Mouse (Mus musculus) adrenal gland, adult 18-20 months (tissue): ENCODE data around the gene Slco1c1. TPM values are rescaled to one million over a fixed set of nuclear protein-coding genes. Genes with fewer than 3 reads are reported as not detected.
"Not testable (repeated sequence)": the region's sequence is repeated elsewhere in the genome, so short reads cannot be mapped to it uniquely, and the experiment has no call there.

Experiments
- DNase-seq, 2 experiments: peaks; one replicate each; pipeline ENCODE4 v3.0.0; 2021 to 2022; ENCODE audit warnings: low spot score in 2 of 2
- total RNA-seq, 2 experiments: library from RNA; stranded (reverse); gene quantifications; 1 replicate in 1 of 2; 2 replicates in 1 of 2; pipeline ENCODE4 v1.2.3; 2021

The Slco1c1 gene
- total RNA-seq, 2 experiments from 2014 or later: 0.36 to 0.51 TPM

DNA sequence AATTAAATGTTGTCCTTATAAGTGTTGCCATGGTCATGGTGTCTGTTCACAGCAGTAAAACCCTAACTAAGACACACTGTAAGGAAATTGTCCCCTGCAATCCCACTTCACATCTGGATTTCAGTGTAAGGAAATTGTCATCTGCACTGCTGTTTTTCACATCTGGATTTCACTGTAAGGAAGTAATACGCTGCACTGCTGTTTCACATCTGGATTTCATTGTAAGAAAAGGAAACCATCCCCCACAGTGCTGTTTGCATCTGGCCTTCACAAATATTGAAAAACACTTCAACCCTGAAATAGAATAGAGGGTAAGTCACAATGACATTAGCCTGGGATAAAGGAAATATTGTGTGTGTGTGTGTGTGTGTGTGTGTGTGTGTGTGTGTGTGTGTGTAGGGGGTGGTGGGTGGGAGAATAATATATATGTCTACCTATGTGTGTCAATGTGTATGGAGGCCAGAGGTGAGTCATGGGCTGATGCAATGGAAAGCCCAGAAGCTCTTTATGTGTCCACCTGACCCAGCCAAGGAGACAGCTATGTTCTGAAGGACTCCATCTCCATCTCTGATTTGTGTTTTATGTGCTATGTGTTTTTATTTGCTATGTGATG, 60.7 kb downstream of the Slco1c1 start:
- no peak for DNase-seq

- no peak for DNase-seq
Measured at GRCm38 (mm10) chr6:141590002-141590401, 65.8 kb downstream of the Slco1c1 start.

- not testable (repeated sequence) for DNase-seq
Measured at GRCm38 (mm10) chr6:141590598-141591200, 66.5 kb downstream of the Slco1c1 start.

DNA sequence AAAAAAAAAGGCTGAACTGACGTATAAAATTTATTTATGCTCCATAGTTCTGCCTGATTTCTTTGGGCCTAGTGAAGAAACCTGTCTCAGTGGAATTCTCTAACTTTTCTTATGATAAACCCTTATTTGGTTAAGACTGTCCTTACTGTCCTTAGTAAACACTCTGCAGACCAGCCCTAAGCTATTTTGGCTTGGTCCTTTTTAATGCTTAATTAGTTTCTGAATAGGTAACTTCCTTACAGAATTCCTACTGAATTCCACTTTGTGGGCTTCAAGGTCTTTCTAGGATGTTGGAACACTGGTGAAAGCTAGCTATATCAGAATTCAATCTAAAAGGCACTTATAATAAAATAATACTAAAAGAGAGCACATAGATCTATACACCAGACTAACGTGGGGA, 71.9 kb downstream of the Slco1c1 start:
- no peak for DNase-seq

GRCm38 (mm10) chr6:141597037-141597436, 72.9 kb downstream of the Slco1c1 start:
- DNase-seq: no peak

- DNase-seq: no peak
Measured at GRCm38 (mm10) chr6:141600940-141601339, 76.8 kb downstream of the Slco1c1 start.

DNA sequence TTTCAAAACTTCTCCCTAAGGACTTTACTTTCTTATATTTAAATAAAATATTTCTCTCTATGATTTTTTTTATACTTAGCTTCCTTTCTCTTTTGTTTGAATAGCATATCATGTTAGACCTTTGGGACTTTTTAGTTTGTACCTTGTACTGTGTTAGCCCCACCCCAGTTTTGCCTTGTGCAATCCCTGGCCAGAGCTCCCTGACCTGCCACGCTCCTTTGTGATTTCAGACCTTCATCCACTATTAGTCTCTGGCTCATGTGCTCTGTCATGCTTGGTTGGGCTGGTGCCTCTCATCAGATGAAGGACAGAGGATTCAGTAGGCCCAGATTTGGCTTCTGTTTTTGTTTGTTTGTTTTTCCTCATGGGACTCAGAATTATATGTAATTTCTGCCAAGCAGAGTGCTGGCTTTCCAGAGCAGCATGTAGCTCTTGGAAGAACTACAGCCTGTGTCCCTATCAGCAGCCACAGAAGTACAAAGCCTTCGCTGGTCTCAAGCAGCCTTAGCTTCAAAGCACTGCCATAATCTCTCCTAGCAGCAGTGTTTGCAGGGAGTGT, 86.6 kb downstream of the Slco1c1 start:
- no peak for DNase-seq

DNA sequence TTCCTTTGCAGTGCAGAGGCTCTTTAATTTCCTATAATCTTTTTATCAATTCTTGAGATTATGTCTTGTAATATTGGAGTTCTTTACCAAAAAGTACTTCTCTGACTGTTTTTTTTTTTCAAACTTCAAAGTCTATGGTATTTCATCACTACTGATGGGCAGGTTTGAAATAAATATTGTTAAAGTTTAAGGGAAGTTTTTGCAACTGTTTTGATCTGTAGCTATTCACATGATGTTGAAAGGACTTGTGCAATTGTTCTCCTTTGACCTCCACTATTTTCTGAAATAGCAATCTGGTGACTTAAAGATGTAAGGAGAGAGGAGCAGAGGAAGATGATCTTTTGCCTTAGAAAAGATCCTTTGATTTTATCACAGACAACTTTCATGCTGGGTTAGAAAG, 89.8 kb downstream of the Slco1c1 start:
- DNase-seq: no peak

DNA sequence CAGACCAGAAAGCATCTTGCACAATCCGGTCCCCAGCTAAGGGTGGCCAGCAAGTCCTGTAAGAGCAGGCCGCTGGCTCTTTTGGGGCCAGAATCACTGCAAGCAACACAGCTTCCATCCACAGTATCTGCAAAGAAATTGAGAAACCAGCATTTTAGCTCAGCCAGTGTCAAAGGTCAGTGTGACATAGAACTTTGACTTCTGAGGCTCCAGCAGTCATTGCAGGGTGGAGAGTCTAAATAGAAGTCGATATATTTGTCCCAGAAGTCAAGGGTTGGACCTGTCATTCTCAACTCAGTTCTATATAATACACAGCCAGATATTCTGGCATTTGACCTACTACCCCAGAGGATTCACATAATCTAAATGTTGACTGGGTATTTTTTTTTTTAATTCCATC, 91.2 kb downstream of the Slco1c1 start:
- DNase-seq: no peak

Other genes with a start within 250 kb of the Slco1c1 start
- under 1 TPM; 0.20 to 0.61 TPM for gene Slco1b2, start 105.2 kb downstream of the Slco1c1 start, total RNA-seq
- gene Gm5724, start 249.4 kb downstream of the Slco1c1 start, total RNA-seq: not detected